Mouse (Mus musculus) CD4-positive, CD25-positive, alpha-beta regulatory T cell (primary cell): ENCODE data around the gene Dda1. TPM values are rescaled to one million over a fixed set of nuclear protein-coding genes. Genes with fewer than 3 reads are reported as not detected.

Source experiments
- polyA plus RNA-seq: library from polyadenylated mRNA; unstranded; fragments of 100-300 nt; shearing (Covaris generic); gene quantifications from one replicate; pipeline ENCODE4 v1.2.1, GENCODE M21; 2017

Dda1 gene
- 106 TPM for polyA plus RNA-seq

GRCm38 (mm10) chr8:71468916-71469315, at the start of gene Dda1:
Gene Dda1, plus strand, starts transcription at chr8:71469199.

GRCm38 (mm10) chr8:71463188-71464033, 5.6 kb upstream of the Dda1 start, which contains the start of gene Abhd8:
Gene Abhd8, minus strand, starts transcription at chr8:71463655.

GRCm38 (mm10) chr8:71464513-71465500, 4.2 kb upstream of the Dda1 start, which contains the start of gene Mrpl34:
Gene Mrpl34, plus strand, starts transcription at chr8:71464959.

GRCm38 (mm10) chr8:71485142-71486135, 16.4 kb downstream of the Dda1 start, which contains the start of gene Ano8:
Gene Ano8, minus strand, starts transcription at chr8:71485963.

GRCm38 (mm10) chr8:71487691-71488445, 18.9 kb downstream of the Dda1 start, which contains the start of gene Gtpbp3:
Gene Gtpbp3, plus strand, starts transcription at chr8:71488103.

GRCm38 (mm10) chr8:71511644-71512043, 42.6 kb downstream of the Dda1 start, which contains the start of gene Plvap:
Gene Plvap, minus strand, starts transcription at chr8:71511752.

GRCm38 (mm10) chr8:71525226-71526050, 56.4 kb downstream of the Dda1 start, which contains the start of gene Ccdc194:
Gene Ccdc194, minus strand, starts transcription at chr8:71525711.

Other genes starting within 250 kb of the Dda1 start
- 63.8 TPM for gene Myo9b, start 196.5 kb upstream of the Dda1 start, polyA plus RNA-seq
- 36.5 TPM for gene Haus8, start 196.3 kb upstream of the Dda1 start, polyA plus RNA-seq
- gene Use1, start 102.4 kb upstream of the Dda1 start, polyA plus RNA-seq: 143 TPM
- gene Ocel1, start 97.9 kb upstream of the Dda1 start, polyA plus RNA-seq: 19.0 TPM
- gene Nr2f6, start 87.2 kb upstream of the Dda1 start, polyA plus RNA-seq: 8.1 TPM
- 0.26 TPM for gene Ushbp1, start 73.4 kb upstream of the Dda1 start, polyA plus RNA-seq
- 116 TPM for gene Babam1, start 72.3 kb upstream of the Dda1 start, polyA plus RNA-seq
- gene Ankle1, start 63.2 kb upstream of the Dda1 start, polyA plus RNA-seq: 1.4 TPM
- gene Abhd8, start 5.5 kb upstream of the Dda1 start, polyA plus RNA-seq: 156 TPM
- gene Mrpl34, start 4.2 kb upstream of the Dda1 start, polyA plus RNA-seq: 72.6 TPM
- 16.2 TPM for gene Ano8, start 16.8 kb downstream of the Dda1 start, polyA plus RNA-seq
- 10.7 TPM for gene Gtpbp3, start 18.9 kb downstream of the Dda1 start, polyA plus RNA-seq
- 0.55 TPM for gene Plvap, start 42.6 kb downstream of the Dda1 start, polyA plus RNA-seq
- gene Ccdc194, start 56.5 kb downstream of the Dda1 start, polyA plus RNA-seq: 0.19 TPM
- 116 TPM for gene Bst2, start 68.3 kb downstream of the Dda1 start, polyA plus RNA-seq
- 96.2 TPM for gene Mvb12a, start 73.7 kb downstream of the Dda1 start, polyA plus RNA-seq
- gene Tmem221, start 89.7 kb downstream of the Dda1 start, polyA plus RNA-seq: 2.2 TPM
- 0.25 TPM for gene Nxnl1, start 97.4 kb downstream of the Dda1 start, polyA plus RNA-seq
- gene Slc27a1, start 99.7 kb downstream of the Dda1 start, polyA plus RNA-seq: 15.6 TPM
- gene Pgls, start 123.0 kb downstream of the Dda1 start, polyA plus RNA-seq: 115 TPM
- gene Fam129c, start 128.4 kb downstream of the Dda1 start, polyA plus RNA-seq: 13.0 TPM
- gene Colgalt1, start 141.8 kb downstream of the Dda1 start, polyA plus RNA-seq: 51.1 TPM
- 0.63 TPM for gene Unc13a, start 202.6 kb downstream of the Dda1 start, polyA plus RNA-seq
- gene Jak3, start 207.1 kb downstream of the Dda1 start, polyA plus RNA-seq: 166 TPM
- gene Insl3, start 220.0 kb downstream of the Dda1 start, polyA plus RNA-seq: 47.0 TPM
- gene B3gnt3, start 232.6 kb downstream of the Dda1 start, polyA plus RNA-seq: 6.1 TPM